Mouse (Mus musculus): ENCODE measurements around the gene Zfp937.
"Not testable (repeated sequence)": the region's sequence is repeated elsewhere in the genome, so short reads cannot be mapped to it uniquely, and the experiment has no call there.

The Zfp937 gene

DNA sequence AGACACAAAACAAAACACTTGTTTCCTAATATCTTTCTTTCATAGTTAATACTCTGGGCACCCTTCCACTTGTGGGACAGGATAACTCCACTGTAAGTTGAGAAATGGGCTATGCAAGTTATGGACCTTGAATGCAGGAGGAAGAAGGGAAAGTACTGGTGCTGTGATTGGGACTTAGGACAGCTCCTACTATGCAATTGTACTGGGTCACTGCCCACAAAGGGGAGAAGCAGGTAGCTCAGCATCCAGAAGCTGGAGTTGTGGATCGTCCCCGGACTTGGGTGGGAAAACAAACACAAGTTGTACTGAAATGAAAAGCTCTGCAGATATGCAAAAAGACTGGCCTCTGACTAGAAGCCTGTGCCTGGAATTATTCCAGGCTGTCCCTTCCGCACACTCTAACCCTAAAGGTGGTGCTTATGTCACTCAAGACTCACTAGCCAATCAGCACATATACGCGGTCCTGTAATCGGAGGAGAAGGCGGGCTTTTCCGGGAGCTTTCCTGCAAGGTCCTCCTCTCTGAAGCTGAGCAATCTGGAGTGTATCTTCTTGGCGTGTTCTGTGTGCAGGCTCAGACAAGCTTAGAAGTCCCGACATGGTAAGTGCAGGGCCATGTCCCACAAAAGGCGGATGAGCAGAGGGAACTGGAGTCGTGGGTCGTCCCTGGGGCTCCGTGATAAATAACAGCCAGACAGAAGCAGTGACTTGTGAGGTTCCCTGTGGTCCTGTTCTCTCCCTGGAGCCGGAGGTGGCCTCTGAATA lies at the start of gene Zfp937:
Gene Zfp937 (plus strand): TSS at position 474 of the 763 bp plus-strand sequence.
- DNase-seq (ENCODE audit: low spot score) = not testable (repeated sequence)

DNA sequence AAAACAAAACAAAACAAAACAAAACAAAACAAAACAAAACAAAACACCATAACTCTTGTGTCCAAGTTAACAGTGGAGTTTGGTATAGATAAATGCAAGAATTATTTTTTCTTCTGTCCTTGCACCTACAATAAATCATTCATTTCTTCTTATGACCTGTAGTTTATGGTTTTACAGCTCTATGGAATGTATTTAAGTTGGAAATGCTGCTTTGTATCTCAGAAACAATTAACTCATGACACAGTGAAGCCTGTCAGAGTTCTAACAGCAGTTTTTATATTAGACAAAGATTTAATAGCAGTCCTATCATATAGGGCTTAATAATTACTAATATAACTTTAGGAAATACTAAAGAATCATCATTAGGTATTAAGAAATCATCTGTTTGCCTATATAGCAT lies 44.0 kb upstream of the Zfp937 start:
- DNase-seq (ENCODE audit: low spot score) = no peak

DNA sequence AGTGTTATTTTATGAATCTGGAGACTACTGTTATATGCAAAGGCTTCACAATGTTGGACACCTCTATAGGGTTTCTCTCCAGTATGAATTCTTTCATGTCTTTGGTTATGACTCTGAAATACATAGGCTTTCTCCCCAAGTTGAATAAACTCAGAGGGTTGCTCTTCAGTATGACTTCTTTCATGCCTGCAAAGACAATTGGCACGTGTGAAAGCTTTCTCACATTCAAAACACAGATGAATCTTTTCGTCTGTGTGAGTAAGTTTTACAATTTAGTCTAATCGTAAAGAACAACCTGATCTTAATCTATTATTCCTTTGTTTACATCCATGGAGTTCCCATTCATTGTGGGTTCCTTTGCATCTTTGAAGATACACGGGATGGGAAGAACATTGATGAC lies 38.3 kb upstream of the Zfp937 start, which contains the start of gene Gm10770:
Gene Gm10770 (minus strand): TSS at position 101 of the 400 bp plus-strand sequence.
- DNase-seq (ENCODE audit: low spot score) = not testable (repeated sequence)

DNA sequence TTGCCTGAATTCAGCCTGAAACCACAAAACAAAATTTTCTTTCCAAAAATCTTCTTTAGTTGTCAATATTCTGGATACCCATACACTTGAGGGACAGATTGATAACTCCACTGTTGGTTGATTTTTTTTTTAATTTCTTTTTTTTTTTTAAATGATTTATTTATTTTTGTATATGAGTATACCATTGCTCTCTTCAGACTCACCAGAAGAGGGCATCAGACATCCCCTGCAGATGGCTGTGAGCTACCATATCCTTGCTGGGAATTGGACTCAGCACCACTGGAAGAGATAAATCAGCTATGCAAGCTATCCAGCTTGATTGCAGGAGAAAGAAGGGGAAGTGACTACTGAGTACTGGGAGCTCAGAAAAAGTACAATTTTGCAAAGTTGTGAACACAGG lies 36.8 kb upstream of the Zfp937 start:
- not testable (repeated sequence) for DNase-seq (ENCODE audit: low spot score)

DNA sequence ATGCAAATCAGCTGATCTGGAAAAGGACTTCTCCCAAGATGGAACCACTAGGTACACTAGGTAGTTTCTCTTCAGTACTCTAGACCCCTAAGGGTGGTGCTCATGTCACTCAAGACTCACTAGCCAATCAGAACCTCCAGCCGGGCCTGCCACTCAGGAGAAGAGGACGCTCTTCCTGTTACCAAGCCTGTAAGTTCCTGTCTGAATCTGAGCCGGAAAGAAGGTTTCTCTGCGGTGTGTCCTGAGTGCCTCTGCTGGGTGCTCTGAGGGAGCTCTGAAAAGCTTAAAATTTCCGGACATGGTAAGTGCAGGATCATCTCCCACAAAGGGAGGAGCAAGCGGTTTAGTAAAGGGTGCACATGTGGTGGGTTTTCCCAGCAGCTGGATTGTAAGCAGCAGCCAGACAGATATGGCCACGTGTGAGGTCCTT lies 36.3 kb upstream of the Zfp937 start, which contains the start of gene Gm14139:
Gene Gm14139 (plus strand): TSS at position 186 of the 430 bp plus-strand sequence.
- not testable (repeated sequence) for DNase-seq (ENCODE audit: low spot score)

DNA sequence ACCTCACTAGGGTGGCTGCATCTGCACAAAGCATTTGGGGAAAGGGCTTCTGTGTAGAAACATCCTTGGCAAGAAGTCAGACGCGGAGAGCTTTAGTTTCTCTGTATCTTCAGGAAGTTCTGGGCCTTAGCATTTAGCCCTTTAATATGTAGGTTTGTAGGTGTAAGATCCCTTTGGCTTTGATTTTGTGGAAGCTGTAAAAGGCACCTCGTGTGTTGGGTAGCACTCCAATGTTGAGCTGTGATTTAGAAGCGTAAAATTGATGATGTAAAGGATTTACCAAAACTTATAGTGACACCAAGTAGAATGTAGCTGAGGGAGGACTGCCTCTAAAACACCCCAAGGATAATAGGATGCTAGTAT lies 471 bp downstream of the Zfp937 start:
- not testable (repeated sequence) for DNase-seq (ENCODE audit: low spot score)

DNA sequence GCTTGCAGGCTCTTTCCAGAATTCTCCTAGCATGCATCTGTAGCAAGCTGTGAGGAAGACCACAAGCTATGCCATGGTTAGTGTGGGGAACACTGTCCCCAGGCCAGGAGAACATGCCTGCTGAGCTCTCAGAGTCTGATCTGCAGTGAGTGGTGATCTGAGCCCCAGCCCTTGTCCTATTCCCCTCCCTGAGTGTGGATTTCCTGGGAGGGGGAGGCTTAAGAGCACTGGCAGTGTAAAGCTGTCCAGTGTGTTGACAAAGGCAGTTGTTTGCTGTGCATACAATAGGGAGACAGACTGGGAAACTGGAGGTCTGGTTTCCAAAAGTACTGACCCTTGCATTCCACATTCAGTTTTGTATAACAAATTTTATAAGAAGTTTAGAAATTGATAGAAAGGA lies 5.4 kb downstream of the Zfp937 start:
- DNase-seq (ENCODE audit: low spot score) = not testable (repeated sequence)

DNA sequence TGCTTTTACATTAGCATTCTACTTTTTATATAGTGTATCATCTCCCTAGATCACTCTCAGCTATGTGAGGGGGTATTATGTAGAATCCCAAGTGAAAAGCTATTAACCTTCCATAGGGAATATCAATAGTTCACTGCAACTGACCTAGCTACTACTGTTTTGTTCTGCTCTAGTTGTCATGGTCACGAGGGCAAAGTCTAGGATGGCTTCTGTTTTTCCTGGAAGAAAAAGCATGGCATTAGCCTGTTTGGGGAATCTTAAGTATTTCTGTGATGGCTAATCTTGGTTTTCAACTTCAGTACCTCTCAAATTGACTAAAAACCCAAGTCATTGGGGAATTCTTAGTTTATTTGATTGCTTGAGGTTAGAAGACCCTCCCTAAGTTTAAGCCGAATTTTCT lies 25.3 kb downstream of the Zfp937 start:
- no peak for DNase-seq (ENCODE audit: low spot score)

DNA sequence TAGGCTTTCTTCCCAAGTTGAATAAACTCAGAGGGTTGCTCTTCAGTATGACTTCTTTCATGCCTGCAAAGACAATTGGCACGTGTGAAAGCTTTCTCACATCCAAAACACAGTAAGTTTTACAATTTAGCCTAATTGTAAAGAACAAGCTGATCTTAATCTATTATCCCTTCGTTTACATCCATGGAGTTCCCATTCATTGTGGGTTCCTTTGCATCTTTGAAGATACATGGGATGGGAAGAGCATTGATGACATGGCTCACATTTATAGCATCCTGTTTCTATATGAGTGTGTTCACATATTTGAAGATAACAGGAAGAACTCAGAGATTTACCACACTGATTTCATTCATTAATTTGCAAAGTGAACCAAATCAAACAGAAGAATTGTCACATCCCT lies 37.6 kb downstream of the Zfp937 start, which contains the start of gene Gm21994:
Gene Gm21994 (minus strand): TSS at position 101 of the 400 bp plus-strand sequence.
- not testable (repeated sequence) for DNase-seq (ENCODE audit: low spot score)

DNA sequence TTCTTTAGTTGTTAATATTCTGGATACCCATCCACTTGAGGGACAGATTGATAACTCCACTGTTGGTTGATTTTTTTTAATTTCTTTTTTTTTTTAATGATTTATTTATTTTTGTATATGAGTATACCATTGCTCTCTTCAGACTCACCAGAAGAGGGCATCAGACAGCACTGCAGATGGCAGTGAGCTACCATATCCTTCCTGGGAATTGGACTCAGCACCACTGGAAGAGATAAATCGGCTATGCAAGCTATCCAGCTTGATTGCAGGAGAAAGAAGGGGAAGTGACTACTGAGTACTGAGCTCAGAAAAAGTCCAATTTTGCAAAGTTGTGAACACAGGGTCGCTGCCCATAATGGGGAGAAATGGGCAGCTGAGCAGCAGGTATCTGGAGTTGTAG lies 39.0 kb downstream of the Zfp937 start:
- DNase-seq (ENCODE audit: low spot score) = not testable (repeated sequence)

DNA sequence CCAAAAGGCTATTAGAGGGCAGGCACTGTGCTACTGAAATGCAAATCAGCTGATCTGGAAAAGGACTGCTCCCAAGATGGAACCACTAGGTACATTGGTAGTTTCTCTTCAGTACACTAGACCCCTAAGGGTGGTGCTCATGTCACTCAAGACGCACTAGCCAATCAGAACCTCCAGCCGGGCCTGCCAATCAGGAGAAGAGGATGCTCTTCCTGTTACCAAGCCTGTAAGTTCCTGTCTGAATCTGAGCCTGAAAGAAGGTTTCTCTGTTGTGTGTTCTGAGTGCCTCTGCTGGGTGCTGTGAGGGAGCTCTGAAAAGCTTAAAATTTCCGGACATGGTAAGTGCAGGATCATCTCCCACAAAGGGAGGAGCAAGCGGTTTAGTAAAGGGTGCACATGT lies 39.4 kb downstream of the Zfp937 start, which contains the start of gene Gm14124:
Gene Gm14124 (plus strand): TSS at position 227 of the 400 bp plus-strand sequence.
- not testable (repeated sequence) for DNase-seq (ENCODE audit: low spot score)

Data from c-Kit-positive CD71-positive TER-119-positive erythroid progenitor cells, embryonic 14.5 days (primary cell).